Mouse (Mus musculus) 3T3-L1 (cell line): ENCODE measurements around the gene Ppfibp1.

Source experiments
- DNase-seq: peaks from one replicate; pipeline ENCODE4 v3.0.0-alpha.2; 2015; ENCODE audit warnings: low read depth, low spot score

Ppfibp1 gene

GRCm38 (mm10) chr6:146881896-146882770 is 6.2 kb upstream of the Ppfibp1 start:
- DNase-seq: no peak

GRCm38 (mm10) chr6:146883426-146883825 is 4.9 kb upstream of the Ppfibp1 start:
- peak; percentile 68 for DNase-seq

DNA sequence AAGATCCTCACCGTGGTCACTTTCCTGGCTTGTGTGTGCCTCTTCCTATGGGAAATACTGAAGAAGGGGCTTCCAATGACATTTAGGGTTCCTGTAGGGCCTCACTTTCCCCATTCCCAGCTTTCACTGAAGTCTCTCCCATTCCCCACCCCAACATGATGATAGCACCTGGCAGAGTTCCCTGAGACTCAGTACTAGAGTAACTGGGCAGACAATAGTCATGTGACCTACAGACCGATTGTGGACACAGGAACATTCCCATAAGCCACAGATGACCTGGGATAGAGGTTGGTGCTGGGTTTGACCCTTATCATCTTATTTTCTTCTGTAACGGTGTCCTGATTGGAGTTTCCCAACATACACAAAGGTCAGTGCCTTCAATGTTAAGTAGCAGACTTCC is 4.1 kb upstream of the Ppfibp1 start:
- DNase-seq: peak; percentile 70

DNA sequence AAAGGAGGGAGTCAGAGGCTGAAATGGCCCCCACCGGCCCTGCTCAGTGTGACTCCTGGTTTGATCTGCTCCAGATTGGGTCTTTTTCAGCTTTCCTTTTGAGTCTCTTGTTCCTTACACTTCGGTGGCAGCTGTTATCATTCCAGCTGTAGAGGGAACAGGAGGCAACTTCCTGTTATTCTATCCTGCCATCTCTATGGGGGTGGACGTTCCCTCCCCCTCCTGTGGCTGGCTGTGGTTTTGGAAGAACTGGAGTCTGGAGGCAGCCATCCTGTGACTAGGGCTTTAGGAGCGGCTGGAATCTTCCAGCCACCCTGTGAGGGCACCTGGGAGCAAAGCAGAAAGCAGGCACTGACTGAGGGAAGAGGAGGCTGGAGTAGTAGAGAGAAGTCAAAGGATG is 3.4 kb upstream of the Ppfibp1 start:
- peak; percentile 98 for DNase-seq

DNA sequence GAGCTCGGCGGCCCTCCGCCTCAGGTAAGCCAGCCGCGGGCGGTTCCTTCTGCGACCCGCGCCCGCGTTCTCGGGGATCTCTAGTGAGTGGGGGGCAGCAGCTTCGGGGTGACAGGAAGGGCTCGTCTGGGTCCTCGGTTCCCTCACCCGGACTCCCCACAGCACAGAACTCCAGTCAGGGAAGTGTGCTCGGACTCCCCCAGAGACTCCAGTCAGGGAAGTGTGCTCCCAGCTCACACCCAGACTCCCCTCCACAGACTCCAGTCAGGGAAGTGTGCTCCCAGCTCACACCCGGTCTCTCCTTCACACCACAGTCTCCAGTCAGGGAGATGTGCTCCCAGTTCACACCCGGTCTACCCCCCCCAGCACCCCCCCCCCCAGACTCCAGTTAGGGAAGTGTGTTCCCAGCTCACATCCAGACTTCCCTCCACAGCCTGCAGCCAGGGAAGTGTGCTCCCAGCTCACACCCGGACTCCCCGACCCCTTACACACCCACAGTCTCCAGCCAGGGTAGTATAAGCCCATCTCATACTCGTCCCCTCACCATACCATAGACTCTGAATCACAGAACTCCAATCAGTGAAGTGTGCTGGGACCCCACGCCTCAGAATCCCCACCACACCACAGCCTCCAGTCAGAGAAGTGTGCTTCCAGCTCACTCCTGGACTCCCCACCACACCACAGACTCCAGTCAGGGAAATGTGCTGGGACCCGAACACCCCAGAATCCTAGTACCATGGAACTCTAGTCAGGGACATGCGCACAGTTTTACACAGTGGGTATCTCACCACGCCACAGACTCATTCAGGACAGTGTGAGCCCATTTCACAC is 588 bp downstream of the Ppfibp1 start:
- DNase-seq: peak; percentile 57

DNA sequence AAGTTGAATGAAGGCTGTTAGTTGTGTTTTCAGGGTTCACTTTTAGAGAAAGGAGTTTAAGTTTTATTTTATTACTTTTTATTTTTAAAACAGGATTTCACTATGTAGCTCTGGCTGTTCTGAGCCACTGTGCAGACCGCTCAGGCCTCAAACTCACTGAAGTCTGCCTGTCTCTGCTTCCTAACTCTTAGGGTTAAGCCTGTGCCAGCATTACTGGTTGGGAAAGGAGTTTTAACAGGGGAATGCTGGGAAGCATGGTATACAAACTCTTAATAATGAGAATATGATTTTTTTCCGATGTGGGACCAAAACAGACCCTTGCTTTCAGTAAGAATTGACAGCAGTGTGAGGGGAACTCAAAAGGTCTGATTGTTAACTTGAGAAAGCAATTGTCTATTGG is 1.9 kb downstream of the Ppfibp1 start:
- DNase-seq: no peak

DNA sequence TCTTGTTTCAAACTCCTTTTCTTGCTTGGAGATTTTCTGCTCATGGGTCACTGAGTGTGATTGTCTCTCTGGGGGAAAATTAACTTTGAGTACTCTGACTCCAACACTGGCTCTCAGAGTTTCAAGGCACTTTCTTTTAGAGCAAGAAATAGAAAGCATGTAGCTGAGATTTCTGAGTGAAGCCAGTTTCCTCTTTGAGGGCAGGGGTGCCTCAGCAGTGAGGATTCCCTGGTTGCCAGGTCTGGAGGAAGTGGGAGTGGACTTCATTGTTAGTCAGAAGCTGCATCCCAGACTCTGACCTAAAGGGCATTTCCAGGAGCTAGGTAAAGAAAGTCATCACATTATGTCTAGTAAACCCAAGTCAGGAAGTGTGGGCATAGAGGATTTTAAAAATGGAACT is 2.3 kb downstream of the Ppfibp1 start:
- DNase-seq: peak; percentile 76

DNA sequence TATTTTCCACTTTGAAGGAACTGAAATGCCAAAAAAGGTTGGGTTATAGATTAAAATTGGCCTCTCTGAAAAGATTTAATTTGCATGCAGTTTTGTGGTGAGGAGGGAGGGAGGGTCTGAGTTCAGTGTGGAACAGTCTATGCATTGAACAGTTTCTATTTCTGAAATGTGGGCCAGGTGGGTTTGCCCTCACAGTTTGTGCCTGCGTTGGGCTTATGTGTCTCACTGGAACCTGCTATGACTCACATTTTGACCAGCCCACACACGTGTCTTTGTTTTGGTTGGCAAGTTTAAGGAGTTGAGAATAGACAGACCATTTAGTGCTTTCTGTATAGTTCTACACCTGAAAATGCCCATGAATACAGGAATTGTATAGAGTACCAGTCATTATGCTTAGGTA is 5.6 kb downstream of the Ppfibp1 start:
- DNase-seq: peak; percentile 56

- DNase-seq: no peak
These were observed 10.4 kb downstream of the Ppfibp1 start for GRCm38 (mm10) chr6:146898709-146899108.

GRCm38 (mm10) chr6:146899647-146900046 is 11.4 kb downstream of the Ppfibp1 start:
- DNase-seq: no peak

GRCm38 (mm10) chr6:146901929-146902328 is 13.6 kb downstream of the Ppfibp1 start:
- no peak for DNase-seq

- DNase-seq: no peak
These were observed 15.3 kb downstream of the Ppfibp1 start for GRCm38 (mm10) chr6:146903632-146904031.

GRCm38 (mm10) chr6:146904707-146905106 is 16.4 kb downstream of the Ppfibp1 start:
- no peak for DNase-seq

- DNase-seq: no peak
These were observed 17.9 kb downstream of the Ppfibp1 start for GRCm38 (mm10) chr6:146906000-146906786.

- no peak for DNase-seq
These were observed 18.9 kb downstream of the Ppfibp1 start for GRCm38 (mm10) chr6:146907061-146907794.

DNA sequence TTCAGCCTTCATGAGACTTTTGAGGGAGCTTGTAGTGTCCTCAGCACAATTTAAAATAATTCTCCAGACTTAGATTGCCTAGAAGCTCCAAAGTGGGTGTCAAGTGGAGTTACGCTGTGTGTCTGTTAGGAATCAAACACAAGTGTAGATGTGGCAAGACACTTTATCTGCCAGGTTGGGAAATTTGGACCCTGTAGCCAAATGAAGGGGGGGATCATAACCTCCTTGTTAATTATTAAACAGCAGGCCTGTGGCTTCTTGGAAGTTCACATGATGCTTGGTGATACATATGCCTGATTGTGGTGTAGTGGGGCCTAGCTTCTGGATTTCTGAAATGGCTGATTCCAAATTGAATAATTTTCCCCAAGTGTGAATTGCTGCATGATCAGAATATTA is 19.5 kb downstream of the Ppfibp1 start:
- no peak for DNase-seq

DNA sequence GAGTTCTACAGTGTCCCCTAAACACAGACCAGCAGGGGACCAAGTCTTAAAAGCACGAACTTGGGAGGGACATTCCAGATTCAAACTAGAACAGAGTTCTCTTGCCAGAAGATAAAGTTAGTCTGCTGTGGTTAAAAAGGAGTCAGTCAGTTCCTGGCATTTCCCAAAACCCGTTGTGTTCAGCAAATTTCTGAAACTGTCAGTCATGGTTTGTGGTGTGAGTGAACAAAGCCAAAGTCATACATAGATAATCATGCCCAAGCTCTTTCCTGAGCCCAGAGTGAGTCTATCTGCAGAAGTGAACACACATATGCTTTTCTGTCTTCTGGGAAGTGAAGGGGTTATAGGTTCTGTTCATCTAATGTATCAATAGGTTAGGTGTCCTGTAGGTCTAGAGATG is 20.5 kb downstream of the Ppfibp1 start:
- DNase-seq: peak; percentile 90

GRCm38 (mm10) chr6:146909725-146910489 is 21.6 kb downstream of the Ppfibp1 start:
- peak; percentile 97 for DNase-seq

- DNase-seq: peak; percentile 75
These were observed 22.5 kb downstream of the Ppfibp1 start for GRCm38 (mm10) chr6:146910801-146911200.

- no peak for DNase-seq
These were observed 24.7 kb downstream of the Ppfibp1 start for GRCm38 (mm10) chr6:146912835-146913488.
